Mouse (Mus musculus) lung, embryonic 15.5 days (tissue): ENCODE measurements around the gene Bhlha9. TPM values are rescaled to one million over a fixed set of nuclear protein-coding genes. Genes with fewer than 3 reads are reported as not detected.
"Not testable (repeated sequence)": the region's sequence is repeated elsewhere in the genome, so short reads cannot be mapped to it uniquely, and the experiment has no call there.

Experiments
- ATAC-seq: fragments of 200-750 bp; cut with Nextera tagmentation; 2 replicates; pipeline ENCODE4 v1.8.0; 2017; ENCODE audit warnings: moderate number of reproducible peaks, borderline replicate concordance; ENCODE audit not compliant: low FRiP score, low TSS enrichment; ENCODE audit errors: extremely low read depth
- H3K27ac ChIP-seq: fragments of 300-500 bp; sonication (generic); 2 replicates; pipeline ENCODE4 v1.5.1; 2015; ENCODE audit warnings: moderate library complexity, mild to moderate bottlenecking, inconsistent platforms
- H3K27me3 ChIP-seq: fragments of 300-500 bp; sonication (generic); 2 replicates; pipeline ENCODE4 v1.6.1; 2015; ENCODE audit warnings: inconsistent platforms
- H3K36me3 ChIP-seq: fragments of 300-500 bp; sonication (generic); 2 replicates; pipeline ENCODE4 v1.6.1; 2015; ENCODE audit warnings: inconsistent platforms
- H3K4me1 ChIP-seq: fragments of 300-500 bp; sonication (generic); 2 replicates; pipeline ENCODE4 v1.6.1; 2015; ENCODE audit warnings: inconsistent platforms
- H3K4me2 ChIP-seq: fragments of 300-500 bp; sonication (generic); 2 replicates; pipeline ENCODE4 v1.6.1; 2015; ENCODE audit warnings: inconsistent platforms, mild to moderate bottlenecking, moderate library complexity
- H3K4me3 ChIP-seq: fragments of 300-500 bp; sonication (generic); 2 replicates; pipeline ENCODE4 v1.5.1; 2015; ENCODE audit warnings: mild to moderate bottlenecking, inconsistent platforms
- H3K9ac ChIP-seq: fragments of 300-500 bp; sonication (generic); 2 replicates; pipeline ENCODE4 v1.6.1; 2015; ENCODE audit warnings: inconsistent platforms
- H3K9me3 ChIP-seq: fragments of 300-500 bp; sonication (generic); 2 replicates; pipeline ENCODE4 v1.6.1; 2016; ENCODE audit warnings: inconsistent platforms
- WGBS: fragments of 180-500 bp; shearing (Covaris S2); methylation state at CpG from one replicate; pipeline ENCODE4 v1.1.7; 2015; 5-methylcytosine and 5-hydroxymethylcytosine counted together
- polyA plus RNA-seq: library from polyadenylated mRNA; unstranded; fragments of >200 nt; fragmentation: Nextera tagmentation; extraction: Ambion mirVana; gene quantifications from 2 replicates; pipeline ENCODE4 v1.2.1, GENCODE M21; 2015

Bhlha9 gene
- polyA plus RNA-seq, 1 experiment from 2014 or later = not detected

DNA sequence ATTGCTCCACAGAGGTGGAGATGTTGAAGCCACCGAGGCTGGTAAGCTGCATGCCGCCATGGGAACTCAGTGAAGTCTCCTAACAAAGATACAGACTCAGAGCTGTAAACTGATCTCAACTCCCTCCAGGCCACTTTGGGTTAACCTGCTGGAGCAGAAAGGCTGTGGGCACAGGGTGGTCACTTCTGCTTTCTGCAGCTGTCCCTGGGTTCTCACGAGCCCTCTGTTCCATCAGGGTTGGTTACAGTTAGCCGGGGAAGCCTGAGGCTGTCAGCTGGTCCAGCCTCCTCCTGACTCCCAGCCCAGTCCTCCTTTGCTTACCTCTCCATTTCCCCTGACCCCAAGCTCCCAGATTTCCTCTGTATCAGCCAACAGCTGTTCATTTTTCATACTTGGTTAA is 4.5 kb upstream of the Bhlha9 start:
- Histone ChIP-seq H3K9me3 (no peaks in the 10 kb centered on the region), H3K4me3 (no peak overlapping the region), H3K27me3 (peaks cover 83% of the 10 kb centered on the region), H3K9ac (no peak overlapping the region), H3K36me3 (no peaks in the 10 kb centered on the region), H3K4me2 (no peak overlapping the region), H3K4me1 (peaks cover 6% of the 10 kb centered on the region), H3K27ac (no peak overlapping the region)
- no peak for ATAC-seq
- WGBS = 42% methylated on average over 4 of the region's 4 CpGs

- ATAC-seq = no peak
- no peak overlapping the region for H3K27ac ChIP-seq
- WGBS = 3% methylated on average over 64 of the region's 64 CpGs
- peak overlapping the region; percentile 33 for H3K4me3 ChIP-seq
- H3K27me3 ChIP-seq = peaks cover 73% of the 10 kb centered on the region
- H3K9me3 ChIP-seq = no peaks in the 10 kb centered on the region
- H3K4me1 ChIP-seq = peaks cover 7% of the 10 kb centered on the region
- H3K4me2 ChIP-seq = peak overlapping the region; percentile 67
- H3K36me3 ChIP-seq = no peaks in the 10 kb centered on the region
- peak overlapping the region; percentile 20; the same call in 1 of the 2 replicates for H3K9ac ChIP-seq
Measured at GRCm38 (mm10) chr11:76672561-76673384, 503 bp downstream of the Bhlha9 start.

- WGBS = 39% methylated on average over 8 of the region's 8 CpGs
- H3K4me3 ChIP-seq = no peak overlapping the region
- H3K4me2 ChIP-seq = no peak overlapping the region
- peaks cover 7% of the 10 kb centered on the region for H3K4me1 ChIP-seq
- no peaks in the 10 kb centered on the region for H3K36me3 ChIP-seq
- H3K9ac ChIP-seq = no peak overlapping the region
- ATAC-seq = no peak
- H3K27ac ChIP-seq = no peak overlapping the region
- H3K27me3 ChIP-seq = peaks cover 61% of the 10 kb centered on the region
- no peaks in the 10 kb centered on the region for H3K9me3 ChIP-seq
Measured at GRCm38 (mm10) chr11:76674199-76674598, 1.9 kb downstream of the Bhlha9 start.

DNA sequence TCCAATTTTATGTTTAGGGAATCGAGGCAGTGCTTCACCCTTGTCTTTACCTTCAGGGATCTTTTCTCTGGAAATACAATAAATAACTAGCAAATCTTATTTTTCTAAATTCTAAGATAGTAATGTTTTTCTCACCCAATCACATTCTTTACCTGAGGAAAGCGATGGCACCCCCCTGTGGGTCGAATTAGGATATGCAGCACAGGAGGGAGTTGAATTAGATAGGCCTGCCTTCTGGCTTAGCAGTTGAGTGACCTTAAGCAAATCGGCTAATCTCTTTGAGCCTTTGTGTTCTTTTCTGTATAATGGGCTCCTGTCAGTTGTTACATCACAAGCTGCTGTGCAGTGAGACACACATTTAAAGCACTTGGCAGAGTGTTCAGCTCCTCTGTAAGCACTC is 2.4 kb downstream of the Bhlha9 start:
- Histone ChIP-seq H3K9me3 (no peaks in the 10 kb centered on the region), H3K4me2 (no peak overlapping the region), H3K4me1 (peaks cover 7% of the 10 kb centered on the region), H3K9ac (no peak overlapping the region), H3K27ac (no peak overlapping the region), H3K4me3 (no peak overlapping the region), H3K27me3 (peaks cover 61% of the 10 kb centered on the region), H3K36me3 (no peaks in the 10 kb centered on the region)
- WGBS = 38% methylated on average over 4 of the region's 4 CpGs
- no peak for ATAC-seq

- H3K4me2 ChIP-seq, ATAC-seq, H3K27ac ChIP-seq, H3K4me1 ChIP-seq, H3K4me3 ChIP-seq, H3K9ac ChIP-seq, H3K9me3 ChIP-seq, H3K36me3 ChIP-seq: not testable (repeated sequence)
- H3K27me3 ChIP-seq = peaks cover 18% of the 10 kb centered on the region
- 36% methylated on average over 7 of the region's 8 CpGs for WGBS
Measured at GRCm38 (mm10) chr11:76679508-76679907, 7.2 kb downstream of the Bhlha9 start, which contains the start of gene Trarg1. TSS of gene Trarg1 (plus strand) at chr11:76679808.

GRCm38 (mm10) chr11:76685604-76686003 is 13.3 kb downstream of the Bhlha9 start:
- Histone ChIP-seq H3K27ac (no peak overlapping the region), H3K9me3 (no peaks in the 10 kb centered on the region), H3K36me3 (no peaks in the 10 kb centered on the region), H3K4me1 (no peaks in the 10 kb centered on the region), H3K9ac (no peak overlapping the region), H3K4me3 (no peak overlapping the region), H3K4me2 (no peak overlapping the region), H3K27me3 (no peaks in the 10 kb centered on the region)
- ATAC-seq = no peak
- WGBS = 55% methylated on average over 2 of the region's 2 CpGs

DNA sequence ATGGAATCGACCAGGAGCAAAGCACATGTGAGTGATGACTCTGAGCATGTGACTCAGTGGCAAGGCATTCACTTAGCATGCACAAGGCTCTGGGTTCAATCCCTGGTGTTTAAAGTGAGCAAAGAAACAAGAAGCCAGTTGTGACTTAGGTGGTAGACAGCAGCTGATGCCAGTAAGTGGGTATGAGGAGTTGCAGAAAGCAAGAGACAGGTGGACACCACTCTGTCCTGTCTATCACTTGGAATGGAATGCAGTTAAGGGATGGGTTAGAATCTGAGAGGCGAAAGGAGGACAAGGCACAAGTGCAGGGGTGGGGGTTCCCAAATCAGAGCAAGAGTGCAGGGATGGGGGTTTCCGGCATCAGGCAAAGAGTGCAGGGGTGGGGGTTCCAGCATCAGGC is 19.8 kb downstream of the Bhlha9 start:
- Histone ChIP-seq H3K27me3 (no peaks in the 10 kb centered on the region), H3K4me3 (no peak overlapping the region), H3K36me3 (no peaks in the 10 kb centered on the region), H3K4me1 (no peaks in the 10 kb centered on the region), H3K9ac (no peak overlapping the region), H3K9me3 (no peaks in the 10 kb centered on the region), H3K4me2 (no peak overlapping the region), H3K27ac (no peak overlapping the region)
- no peak for ATAC-seq
- WGBS = 60% methylated on average over 3 of the region's 3 CpGs

DNA sequence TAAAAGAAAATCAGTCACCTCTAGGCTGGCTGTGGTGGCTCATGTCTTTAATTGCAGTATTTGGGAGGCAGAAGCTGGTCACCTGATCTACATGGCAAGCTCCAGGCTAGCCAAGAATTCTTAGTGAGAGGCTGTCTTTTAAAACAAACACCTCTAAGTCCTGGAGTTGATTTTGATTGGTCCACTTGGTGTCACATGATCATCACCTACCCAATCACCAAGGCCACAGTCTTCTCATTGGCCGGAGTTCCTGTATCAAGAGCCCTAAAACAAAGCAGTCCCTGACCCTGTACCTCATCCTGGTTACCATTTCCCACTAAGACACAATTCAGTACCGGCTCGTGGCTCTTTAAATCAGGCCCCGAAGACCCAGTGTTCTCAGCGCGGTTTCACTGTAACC is 23.5 kb downstream of the Bhlha9 start:
- WGBS = 68% methylated on average over 6 of the region's 6 CpGs
- Histone ChIP-seq H3K27ac (no peak overlapping the region), H3K4me2 (no peak overlapping the region), H3K4me1 (no peaks in the 10 kb centered on the region), H3K9ac (no peak overlapping the region), H3K9me3 (no peaks in the 10 kb centered on the region), H3K27me3 (no peaks in the 10 kb centered on the region), H3K4me3 (no peak overlapping the region), H3K36me3 (no peaks in the 10 kb centered on the region)
- ATAC-seq = no peak

DNA sequence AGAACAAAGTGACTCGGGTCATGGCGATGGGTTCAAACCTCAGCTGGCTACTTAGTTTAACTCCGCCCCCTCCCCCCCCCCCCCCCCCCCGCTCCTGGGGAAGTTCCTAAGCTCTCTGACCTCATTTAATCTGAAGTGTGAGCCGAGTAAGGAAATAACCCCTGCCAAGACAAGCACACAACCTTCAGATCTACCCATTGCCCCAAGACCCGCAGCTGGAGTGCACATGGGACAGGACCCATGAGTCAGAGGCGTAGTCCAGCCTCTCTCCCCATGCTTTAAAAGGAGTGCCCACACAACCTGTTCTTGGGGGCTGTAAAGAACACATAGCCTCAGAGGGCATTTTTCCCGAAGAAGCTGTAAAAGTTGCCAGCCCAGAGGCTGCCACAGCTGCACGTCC is 27.4 kb downstream of the Bhlha9 start:
- no peak overlapping the region for H3K4me3 ChIP-seq
- 63% methylated on average over 5 of the region's 9 CpGs for WGBS
- peak overlapping the region; percentile 39; the same call in 1 of the 2 replicates for H3K4me2 ChIP-seq
- no peak overlapping the region for H3K27ac ChIP-seq
- no peak for ATAC-seq
- no peaks in the 10 kb centered on the region for H3K4me1 ChIP-seq
- H3K36me3 ChIP-seq = no peaks in the 10 kb centered on the region
- H3K9me3 ChIP-seq = no peaks in the 10 kb centered on the region
- H3K27me3 ChIP-seq = no peaks in the 10 kb centered on the region
- no peak overlapping the region for H3K9ac ChIP-seq

GRCm38 (mm10) chr11:76707656-76708055 is 35.4 kb downstream of the Bhlha9 start:
- H3K9ac ChIP-seq = no peak overlapping the region
- no peak overlapping the region for H3K27ac ChIP-seq
- H3K9me3 ChIP-seq = no peaks in the 10 kb centered on the region
- H3K36me3 ChIP-seq = no peaks in the 10 kb centered on the region
- no peak overlapping the region for H3K4me3 ChIP-seq
- no peak overlapping the region for H3K4me2 ChIP-seq
- 84% methylated on average over 3 of the region's 3 CpGs for WGBS
- ATAC-seq = no peak
- H3K27me3 ChIP-seq = no peaks in the 10 kb centered on the region
- H3K4me1 ChIP-seq = 0 out of 2 replicates have a peak, but pooled peaks cover 5% of the 10 kb centered on the region

DNA sequence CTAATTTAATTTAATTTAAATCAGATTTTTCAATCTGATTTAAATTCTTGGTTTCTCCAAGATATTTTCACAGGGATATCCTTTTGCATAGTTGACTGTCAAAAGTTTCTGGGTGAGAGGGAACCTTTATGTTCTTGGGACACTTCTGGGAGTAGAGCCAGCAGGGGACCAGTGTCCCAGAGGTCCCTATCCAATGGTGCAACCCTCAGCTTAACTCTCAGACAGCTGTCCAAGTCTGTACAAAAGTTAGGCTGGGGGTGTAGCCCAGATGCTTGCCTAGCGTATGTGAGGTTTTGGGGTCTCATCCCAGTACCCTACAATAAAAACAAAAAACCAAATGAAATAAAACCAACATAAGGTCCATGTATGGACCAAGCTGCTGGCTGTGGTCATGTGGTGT is 35.8 kb downstream of the Bhlha9 start:
- H3K27ac ChIP-seq = no peak overlapping the region
- no peaks in the 10 kb centered on the region for H3K27me3 ChIP-seq
- H3K4me1 ChIP-seq = 0 out of 2 replicates have a peak, but pooled peaks cover 5% of the 10 kb centered on the region
- no peak overlapping the region for H3K9ac ChIP-seq
- WGBS = 54% methylated on average over 1 of the region's 1 CpGs
- no peak overlapping the region for H3K4me3 ChIP-seq
- H3K36me3 ChIP-seq = no peaks in the 10 kb centered on the region
- H3K9me3 ChIP-seq = no peaks in the 10 kb centered on the region
- H3K4me2 ChIP-seq = no peak overlapping the region
- ATAC-seq = no peak

- 30% methylated on average over 1 of the region's 1 CpGs for WGBS
- Histone ChIP-seq H3K27me3 (no peaks in the 10 kb centered on the region), H3K27ac (no peak overlapping the region; the same call in 1 of the 2 replicates), H3K36me3 (no peaks in the 10 kb centered on the region), H3K4me1 (0 out of 2 replicates have a peak, but pooled peaks cover 5% of the 10 kb centered on the region), H3K4me3 (no peak overlapping the region), H3K9me3 (no peaks in the 10 kb centered on the region), H3K9ac (no peak overlapping the region), H3K4me2 (no peak overlapping the region)
- ATAC-seq = no peak
Measured at GRCm38 (mm10) chr11:76708881-76709280, 36.6 kb downstream of the Bhlha9 start.
